Mouse (Mus musculus) limb, embryonic 14.5 days (tissue): ENCODE measurements at regions not wholly inside any gene's neighbourhood (a gene's known extent, or its start where the extent isn't known, plus 50 kb on each side); places are given as distances from the start of the nearest gene placed in this dataset.

Experiments used
- ATAC-seq: fragments of 200-750 bp; cut with Nextera tagmentation; 2 replicates; pipeline ENCODE4 v1.8.0; 2017; ENCODE audit warnings: low read depth, moderate number of reproducible peaks, moderate TSS enrichment; ENCODE audit not compliant: low FRiP score
- DNase-seq: peaks from one replicate; pipeline ENCODE4 v3.0.0-alpha.2; 2015; ENCODE audit warnings: low spot score
- H3K27ac ChIP-seq: fragments of 300-500 bp; sonication (generic); replicated peaks from 2 replicates; pipeline ENCODE4 v1.5.1; 2014; ENCODE audit warnings: low read depth, mild to moderate bottlenecking, low read length, moderate library complexity, mixed read lengths
- H3K27me3 ChIP-seq: fragments of 300-500 bp; sonication (generic); 2 replicates; pipeline ENCODE4 v1.6.1; 2014; ENCODE audit warnings: low read length, mixed read lengths; ENCODE audit not compliant: control insufficient read depth, insufficient read depth
- H3K36me3 ChIP-seq: fragments of 300-500 bp; sonication (generic); 2 replicates; pipeline ENCODE4 v1.6.1; 2014; ENCODE audit warnings: mild to moderate bottlenecking, low read length, moderate library complexity, mixed read lengths; ENCODE audit not compliant: control insufficient read depth, insufficient read depth
- H3K4me1 ChIP-seq: fragments of 300-500 bp; sonication (generic); 2 replicates; pipeline ENCODE4 v1.6.1; 2014; ENCODE audit warnings: antibody characterized with exemption, low read length, mixed read lengths; ENCODE audit not compliant: control insufficient read depth, insufficient read depth
- H3K4me2 ChIP-seq: fragments of 300-500 bp; sonication (generic); replicated peaks from 2 replicates; pipeline ENCODE4 v1.6.1; 2014; ENCODE audit warnings: low read depth, mild to moderate bottlenecking, low read length, moderate library complexity; ENCODE audit not compliant: severe bottlenecking
- H3K4me3 ChIP-seq: fragments of 300-500 bp; sonication (generic); replicated peaks from 2 replicates; pipeline ENCODE4 v1.5.1; 2014; ENCODE audit warnings: low read length
- H3K9ac ChIP-seq: fragments of 300-500 bp; sonication (generic); 2 replicates; pipeline ENCODE4 v1.6.1; 2014; ENCODE audit warnings: mild to moderate bottlenecking, low read depth, low read length, moderate library complexity; ENCODE audit not compliant: severe bottlenecking
- H3K9me3 ChIP-seq: fragments of 300-500 bp; sonication (generic); 2 replicates; pipeline ENCODE4 v1.6.1; 2016; ENCODE audit warnings: low read length; ENCODE audit not compliant: control insufficient read depth
- POLR2A ChIP-seq: fragments of 200-500 bp; IDR thresholded peaks from 2 replicates; pipeline ENCODE4 v1.8.0; 2012; ENCODE audit warnings: inconsistent platforms, mild to moderate bottlenecking, moderate library complexity, borderline replicate concordance; ENCODE audit not compliant: insufficient read depth, insufficient read length; ENCODE audit errors: extremely low read depth
- WGBS: fragments of 180-500 bp; shearing (Covaris S2); extraction: QIAGEN DNeasy Blood & Tissue Kit; methylation state at CpG from one replicate; pipeline ENCODE4 v1.1.7; 2014; 5-methylcytosine and 5-hydroxymethylcytosine counted together

DNA sequence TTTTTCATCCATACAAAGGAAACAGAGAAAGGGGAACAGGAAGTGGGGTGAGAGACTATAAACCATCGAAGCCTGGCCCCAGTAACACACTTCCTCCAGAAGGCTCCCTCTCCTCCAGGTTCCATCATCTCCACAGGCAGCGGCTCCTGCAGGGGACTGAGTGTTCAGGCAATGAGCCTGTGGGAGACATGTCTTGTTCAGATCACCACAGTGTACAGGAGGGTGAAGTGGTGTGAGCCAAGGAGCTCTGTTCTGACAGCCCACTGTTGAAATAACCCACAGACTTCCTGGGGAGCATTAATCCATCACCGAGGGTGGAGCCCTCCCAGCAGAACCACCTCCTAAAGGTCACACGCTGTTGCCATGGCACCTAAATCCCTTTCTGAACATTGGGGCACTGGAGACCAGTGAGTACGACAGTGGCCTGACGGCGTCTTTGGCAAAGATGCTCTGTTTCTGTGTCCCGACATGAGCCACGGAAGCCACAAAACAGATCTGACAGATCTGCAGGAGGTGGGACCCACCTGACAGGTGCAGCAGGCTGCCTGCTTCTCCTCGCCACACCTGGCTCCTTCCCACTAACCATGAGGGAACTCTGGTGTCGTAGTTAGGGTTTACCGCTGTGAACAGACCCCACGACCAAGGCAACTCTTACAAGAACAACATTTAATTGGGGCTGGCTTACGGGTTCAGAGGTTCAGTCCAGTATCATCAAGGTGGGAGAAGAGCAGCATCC, 60.9 kb downstream of the Psmg1 start:
- TF ChIP-seq POLR2A: no peak
- no peaks in the 10 kb centered on the region for H3K9me3 ChIP-seq
- H3K27ac ChIP-seq: no peak overlapping the region
- no peak overlapping the region for H3K4me2 ChIP-seq
- peaks cover 24% of the 10 kb centered on the region for H3K4me1 ChIP-seq
- H3K4me3 ChIP-seq: no peak overlapping the region
- no peaks in the 10 kb centered on the region for H3K36me3 ChIP-seq
- 78% methylated on average over 14 of the region's 14 CpGs for WGBS
- no peak for DNase-seq
- H3K9ac ChIP-seq: no peak overlapping the region
- H3K27me3 ChIP-seq: no peaks in the 10 kb centered on the region
- ATAC-seq: no peak

DNA sequence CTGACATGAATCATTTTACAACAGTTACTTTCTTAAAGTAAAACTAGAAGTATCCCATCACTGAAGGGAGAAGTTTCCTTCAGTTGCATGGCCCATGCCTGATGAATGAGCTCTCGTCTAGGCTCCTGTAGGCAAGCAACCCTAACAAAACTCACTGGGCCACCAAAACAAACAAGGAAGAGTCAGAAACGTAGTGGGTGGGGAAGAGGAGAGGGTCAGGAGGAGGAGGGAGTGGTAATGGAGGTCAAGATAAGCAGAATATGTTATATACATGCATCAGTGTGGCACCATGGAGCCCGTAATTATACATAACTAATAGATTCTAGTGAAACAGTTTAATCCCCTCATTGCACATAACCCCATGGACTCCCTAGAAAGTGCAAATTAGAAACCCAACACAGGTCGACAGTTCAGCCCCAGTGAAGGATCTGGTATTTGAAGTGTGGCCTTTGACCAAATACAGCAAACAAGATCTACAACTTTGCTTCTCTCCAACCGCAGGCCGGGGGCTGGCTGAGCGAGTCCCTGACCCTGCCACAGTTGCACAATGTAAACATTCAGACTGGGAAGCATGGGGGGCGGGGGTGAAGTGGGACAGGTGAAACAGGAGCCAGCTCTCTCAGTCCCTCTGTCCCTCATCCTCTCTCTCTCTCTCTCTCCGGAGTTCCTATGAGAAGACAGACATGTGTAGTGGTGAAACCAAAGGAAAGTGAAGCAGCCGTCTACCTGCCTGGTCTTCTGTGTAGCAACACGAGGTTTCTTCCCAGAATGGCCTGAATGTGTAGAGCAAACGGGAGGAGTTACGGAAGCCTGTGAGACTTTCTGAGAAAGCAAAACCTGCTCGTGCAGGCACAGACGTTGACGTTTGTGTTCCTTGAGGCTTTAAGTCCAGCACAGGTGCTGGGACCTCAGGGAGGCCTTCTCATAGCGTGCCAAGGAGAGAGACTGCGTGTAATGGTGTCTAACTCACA, 62.2 kb downstream of the Psmg1 start:
- Histone ChIP-seq H3K27ac (0 out of 2 replicates have a peak overlapping the region, but pooled peaks have one; percentile 33), H3K4me1 (peaks cover 26% of the 10 kb centered on the region)
- no peak for DNase-seq

DNA sequence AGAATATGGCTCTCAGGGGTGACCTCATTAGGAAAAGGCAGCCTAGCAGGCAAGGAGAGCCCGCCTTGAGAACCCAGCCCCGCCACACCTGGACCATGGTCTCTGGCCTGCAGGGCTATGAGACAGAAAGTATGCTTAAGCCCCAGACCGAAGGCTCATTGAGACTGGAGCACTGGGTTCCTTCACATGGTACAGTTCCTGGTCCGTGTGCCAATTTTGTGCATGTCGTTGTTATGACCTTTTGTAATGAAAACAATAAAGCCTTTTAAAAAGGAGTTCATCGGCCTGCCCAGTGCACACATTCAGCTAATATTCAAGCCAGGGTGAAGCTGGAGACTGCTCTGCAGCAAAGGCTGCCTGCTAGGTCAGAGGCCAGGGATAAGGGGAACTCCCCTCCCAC, 64.2 kb downstream of the Psmg1 start:
- H3K4me1 ChIP-seq: peaks cover 33% of the 10 kb centered on the region
- no peak overlapping the region for H3K9ac ChIP-seq
- ATAC-seq (no peak), DNase-seq (no peak)
- no peaks in the 10 kb centered on the region for H3K27me3 ChIP-seq
- no peaks in the 10 kb centered on the region for H3K36me3 ChIP-seq
- WGBS: 60% methylated on average over 6 of the region's 6 CpGs
- H3K27ac ChIP-seq: no peak overlapping the region
- H3K4me2 ChIP-seq: no peak overlapping the region
- TF ChIP-seq POLR2A: no peak
- H3K9me3 ChIP-seq: no peaks in the 10 kb centered on the region
- H3K4me3 ChIP-seq: no peak overlapping the region

More for the DNA sequence above, 62.2 kb downstream of the Psmg1 start:
- H3K27me3 ChIP-seq: no peaks in the 10 kb centered on the region
- WGBS: 61% methylated on average over 18 of the region's 18 CpGs
- H3K4me3 ChIP-seq: no peak overlapping the region
- no peak overlapping the region for H3K9ac ChIP-seq
- no peak overlapping the region for H3K4me2 ChIP-seq
- no peak for TF ChIP-seq POLR2A
- no peaks in the 10 kb centered on the region for H3K36me3 ChIP-seq
- H3K9me3 ChIP-seq: no peaks in the 10 kb centered on the region
- ATAC-seq: no peak

DNA sequence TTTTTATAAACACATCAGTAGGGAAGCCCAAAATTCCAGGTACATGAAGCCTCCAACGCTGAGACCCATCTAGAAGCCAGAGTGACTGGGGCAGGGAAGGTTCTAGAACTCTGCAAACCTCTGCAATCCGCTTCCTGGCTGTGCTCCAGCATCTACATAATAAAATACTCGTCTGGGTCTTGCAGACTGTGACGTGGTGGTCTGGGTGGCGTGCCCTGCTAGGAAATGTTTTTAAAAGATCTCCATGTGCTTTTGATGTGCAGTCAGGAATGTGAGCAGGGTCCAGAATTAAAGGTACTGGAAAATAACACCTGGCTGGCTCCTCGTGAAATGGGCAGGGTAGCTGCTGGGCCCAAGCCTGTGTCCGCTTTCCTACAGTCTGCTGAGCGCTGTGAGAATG, 66.0 kb downstream of the Psmg1 start:
- Histone ChIP-seq H3K27me3 (no peaks in the 10 kb centered on the region), H3K36me3 (no peaks in the 10 kb centered on the region), H3K27ac (peak overlapping the region; percentile 83), H3K4me2 (no peak overlapping the region), H3K9me3 (no peaks in the 10 kb centered on the region), H3K9ac (no peak overlapping the region), H3K4me3 (no peak overlapping the region), H3K4me1 (peaks cover 33% of the 10 kb centered on the region)
- ATAC-seq: peak; percentile 86
- TF ChIP-seq POLR2A: no peak
- DNase-seq: peak; percentile 66
- WGBS: 15% methylated on average over 8 of the region's 8 CpGs

GRCm38 (mm10) chr16:95923991-95924390, 66.8 kb downstream of the Psmg1 start:
- TF ChIP-seq POLR2A: no peak
- 86% methylated on average over 7 of the region's 7 CpGs for WGBS
- no peak overlapping the region for H3K9ac ChIP-seq
- DNase-seq: no peak
- H3K4me3 ChIP-seq: no peak overlapping the region
- no peak overlapping the region for H3K4me2 ChIP-seq
- no peaks in the 10 kb centered on the region for H3K27me3 ChIP-seq
- no peaks in the 10 kb centered on the region for H3K9me3 ChIP-seq
- H3K36me3 ChIP-seq: no peaks in the 10 kb centered on the region
- H3K27ac ChIP-seq: peak overlapping the region; percentile 43; the same call in 1 of the 2 replicates
- no peak for ATAC-seq
- peaks cover 29% of the 10 kb centered on the region for H3K4me1 ChIP-seq
